ENCODE assay signal across 17 mouse cellular contexts in the genomic region with DNA sequence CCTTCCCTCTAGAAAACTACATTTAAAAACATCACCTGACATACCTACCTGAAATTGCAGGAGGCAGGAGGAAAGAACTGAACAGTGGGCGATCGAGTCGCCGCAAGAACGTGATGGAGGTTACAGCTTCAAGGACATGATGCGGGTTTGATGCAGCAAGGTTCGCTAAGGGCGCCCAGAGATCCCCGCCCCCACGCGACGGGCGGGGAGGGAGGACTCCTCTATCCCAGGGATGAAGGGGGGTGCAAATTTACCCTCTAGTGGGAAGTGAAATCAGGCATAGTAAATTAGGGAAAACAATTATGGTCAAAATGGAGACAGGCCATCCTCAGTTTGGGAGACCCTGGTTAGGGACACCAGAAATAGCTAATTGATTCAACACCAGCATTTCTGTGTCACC. TPM values are rescaled to one million over a fixed set of nuclear protein-coding genes. Genes with fewer than 3 reads are reported as not detected.
DNase-seq lines count a peak whose midpoint lies in the region; ATAC-seq and TF ChIP-seq lines count a peak whose summit lies in the region.
"Had no signal": no experiment of that assay in that cellular context is flagged by ENCODE, and none has a peak within 500 bp of the region (broad histone marks: within the 10 kb centered on the region; RNA-seq: fewer than 3 reads in every experiment).

No protein-coding gene starts in this region.

- no peak for ATAC-seq in forebrain, embryonic 16.5 days
- no peak for ATAC-seq in midbrain, embryonic 11.5 days (ENCODE audit: low FRiP score)
- ATAC-seq: intestine, embryonic 15.5 days had no signal

- no peaks in the 10 kb centered on the region for H3K27me3 ChIP-seq in forebrain, embryonic 16.5 days (replicated peaks; ENCODE audit: control insufficient read depth, insufficient read depth, low read length)
- H3K27me3 ChIP-seq in midbrain, embryonic 11.5 days (ENCODE audit: control insufficient read depth, insufficient read depth, low read length), result peaks cover 15% of the 10 kb centered on the region

- no peaks in the 10 kb centered on the region for H3K36me3 ChIP-seq in forebrain, embryonic 16.5 days (ENCODE audit: control insufficient read depth, insufficient read depth)
- H3K36me3 ChIP-seq in midbrain, embryonic 11.5 days (ENCODE audit: control insufficient read depth, insufficient read depth, low read length), result no peaks in the 10 kb centered on the region
- H3K36me3 ChIP-seq: intestine, embryonic 15.5 days; stomach, embryonic 15.5 days had no signal

- peaks cover 40% of the 10 kb centered on the region for H3K4me1 ChIP-seq in forebrain, embryonic 16.5 days (replicated peaks; ENCODE audit: control insufficient read depth, insufficient read depth, low read length)
- H3K4me1 ChIP-seq in midbrain, embryonic 11.5 days (ENCODE audit: control insufficient read depth, insufficient read depth, low read length), result peaks cover 24% of the 10 kb centered on the region

- no peaks in the 10 kb centered on the region for H3K9me3 ChIP-seq in forebrain, embryonic 16.5 days (ENCODE audit: control insufficient read depth, low read length)
- no peaks in the 10 kb centered on the region for H3K9me3 ChIP-seq in midbrain, embryonic 11.5 days (ENCODE audit: control insufficient read depth, low read length)
- H3K9me3 ChIP-seq: intestine, embryonic 15.5 days; stomach, embryonic 15.5 days had no signal

- DNase-seq in left cerebral cortex, adult 2 months (ENCODE audit: extremely low spot score in 1 of 2, low spot score in 2 of 2), result no peak
- no peak for DNase-seq in left cerebral cortex, postnatal 25 days (ENCODE audit: low spot score in 2 of 2)
- DNase-seq in midbrain, embryonic 11.5 days (ENCODE audit: low spot score, missing footprints), result peak; percentile 88
- peak; percentile 17 for DNase-seq in retina, embryonic 14.5 days (ENCODE audit: low spot score)
- no peak for DNase-seq in thymus, postnatal 25 days
- DNase-seq in layer of hippocampus, adult 11-12 months (ENCODE audit: low spot score), result no peak
- DNase-seq in left cerebral cortex, adult 8-10 months (ENCODE audit: low spot score in 2 of 2), result no peak
- DNase-seq: cerebellum, adult 8-10 months; gastrocnemius, postnatal 25 days; lung, postnatal 14 days; thymus, postnatal 4 days had no signal

- TF ChIP-seq CTCF in left cerebral cortex, adult 2 months (IDR thresholded peaks at IDR 0.05), result no peak

- H3K27ac ChIP-seq in left cerebral cortex, adult 2 months, result peak overlapping the region; percentile 89; the same call in 1 of the 2 replicates
- H3K27ac ChIP-seq in forebrain, embryonic 16.5 days (ENCODE audit: low read length), result no peak overlapping the region; the same call in 1 of the 2 replicates
- H3K27ac ChIP-seq in midbrain, embryonic 11.5 days (ENCODE audit: low read depth, low read length), result no peak overlapping the region
- H3K27ac ChIP-seq: intestine, embryonic 15.5 days; kidney, postnatal 0 days; stomach, embryonic 15.5 days had no signal

- peak overlapping the region; percentile 97 for H3K4me2 ChIP-seq in forebrain, embryonic 16.5 days (ENCODE audit: low read length)
- H3K4me2 ChIP-seq in midbrain, embryonic 11.5 days, result peak overlapping the region; percentile 99

- WGBS in forebrain, embryonic 16.5 days, result 8% methylated on average over 13 of the region's 13 CpGs
- WGBS in midbrain, embryonic 11.5 days, result 5% methylated on average over 13 of the region's 13 CpGs

- peak overlapping the region; percentile 9; the same call in 1 of the 2 replicates for H3K9ac ChIP-seq in forebrain, embryonic 16.5 days (replicated peaks; ENCODE audit: low read depth, low read length)
- no peak overlapping the region for H3K9ac ChIP-seq in midbrain, embryonic 11.5 days (ENCODE audit: low read length)
- H3K9ac ChIP-seq: stomach, embryonic 15.5 days had no signal

- intact Hi-C loops in left cerebral cortex, adult 2 months (cut with DNase I), result loop anchor here (5.0 to 10.0 kb wide), 5 partner anchors 81 to 1198 kb away; no protein-coding TSS in a partner anchor
- intact Hi-C loops in left cerebral cortex, postnatal 25 days (cut with DNase I), result loop anchor here (5.0 to 10.0 kb wide), 5 partner anchors 81 to 1488 kb away; no protein-coding TSS in a partner anchor

- H3K4me3 ChIP-seq in left cerebral cortex, adult 2 months, result no peak overlapping the region
- H3K4me3 ChIP-seq in forebrain, embryonic 16.5 days (replicated peaks; ENCODE audit: low read length), result peak overlapping the region; percentile 89
- peak overlapping the region; percentile 76 for H3K4me3 ChIP-seq in midbrain, embryonic 11.5 days (ENCODE audit: low read depth, low read length)

RNA-seq across cellular contexts. Expression of a gene that starts 27.7 kb away (rescaled TPM):
- 100 to 1,000 TPM; 104 to 114 TPM for total RNA-seq in left cerebral cortex, adult 2 months (2021)
- 100 to 1,000 TPM; 107 to 109 TPM for total RNA-seq in left cerebral cortex, postnatal 25 days (2021)
- 157 and 164 TPM in 2 replicates for polyA plus RNA-seq in forebrain, embryonic 16.5 days (2015; fragmentation: Nextera tagmentation; extraction: Ambion mirVana)
- polyA plus RNA-seq in midbrain, embryonic 11.5 days (2014; fragmentation: Nextera tagmentation; extraction: Ambion mirVana), result 93.7 and 103 TPM in 2 replicates
- 100 to 1,000 TPM in 3 of 4 experiments, 10 to 100 TPM in 1; 93.4 to 120 (median 115) TPM for total RNA-seq in left cerebral cortex, adult 8-10 months (2022)
- total RNA-seq: liver, adult 2 months; monocyte, adult 5-6 weeks had no signal
- polyA plus RNA-seq: liver, adult 2 months had no signal

Comparison
In these comparisons a context has a peak if more than half of its experiments do, and no peak if none do; other contexts are left out.
1. DNase-seq: peak in midbrain, embryonic 11.5 days (single experiment) and retina, embryonic 14.5 days (single experiment); none in left cerebral cortex, adult 2 months (0 of 2), left cerebral cortex, postnatal 25 days (0 of 2), thymus, postnatal 25 days (single experiment), layer of hippocampus, adult 11-12 months (single experiment) and left cerebral cortex, adult 8-10 months (0 of 2).